Mouse (Mus musculus) adrenal gland, adult 8-10 months (tissue): Measurements from ENCODE around the gene Fasl. TPM values are rescaled to one million over a fixed set of nuclear protein-coding genes. Genes with fewer than 3 reads are reported as not detected.

Experiments used
- DNase-seq: peaks from one replicate; pipeline ENCODE4 v3.0.0; 2022
- total RNA-seq, 4 experiments: library from RNA; stranded (reverse); gene quantifications; 2 replicates each; pipeline ENCODE4 v1.2.4; 2022

Fasl gene
- total RNA-seq, result 1 to 10 TPM in 1 of 4 experiments, under 1 TPM in 1, not detected in 2; 0.35 to 1.4 TPM

GRCm38 (mm10) chr1:161788339-161788738, at the start of gene Fasl:
Fasl (minus strand) TSS chr1:161788495.
- no peak for DNase-seq

- DNase-seq, result no peak
Measured at GRCm38 (mm10) chr1:161826677-161827076, 38.4 kb upstream of the Fasl start.

- no peak for DNase-seq
Measured at GRCm38 (mm10) chr1:161809428-161809827, 21.1 kb upstream of the Fasl start.

DNA sequence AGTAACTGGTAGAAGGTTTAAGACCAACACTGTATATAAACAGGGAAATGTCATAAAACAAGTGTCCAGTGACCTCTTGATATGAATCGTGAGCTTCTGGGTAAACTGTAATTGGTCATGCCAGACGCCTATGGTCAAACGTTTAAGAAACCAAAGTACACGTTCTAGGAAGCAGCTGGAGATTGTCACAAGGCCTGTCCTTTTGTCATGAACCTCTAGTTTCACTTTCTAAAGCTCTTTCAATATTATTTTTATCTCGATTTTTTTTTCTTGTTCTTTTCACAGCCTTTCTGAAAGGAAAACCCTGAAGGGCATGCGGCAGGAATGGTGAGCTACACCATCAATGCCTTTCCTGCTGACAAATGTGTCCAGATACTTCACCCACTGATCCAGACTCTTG, 20.7 kb upstream of the Fasl start:
- DNase-seq, result no peak

GRCm38 (mm10) chr1:161804541-161804971, 16.3 kb upstream of the Fasl start:
- DNase-seq, result peak; percentile 23

DNA sequence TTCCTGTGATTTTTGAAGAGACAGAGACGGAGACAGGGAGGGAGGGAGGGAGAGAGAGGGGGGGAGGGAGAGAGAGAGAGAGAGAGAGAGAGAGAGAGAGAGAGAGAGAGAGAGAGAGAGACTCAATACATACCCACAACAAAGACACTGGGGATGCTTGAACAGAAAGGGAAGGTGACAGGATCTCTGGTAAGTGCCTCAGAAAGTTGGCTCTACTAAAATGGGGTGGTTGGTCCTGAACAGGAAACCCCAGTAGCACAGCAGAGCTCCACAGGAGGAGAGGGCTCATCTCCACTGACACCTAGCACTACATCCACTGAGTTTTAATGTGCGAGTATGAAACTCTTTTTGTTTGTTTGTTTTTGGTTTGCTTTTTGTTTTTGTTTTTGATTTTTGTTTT, 13.0 kb upstream of the Fasl start:
- DNase-seq, result no peak

DNA sequence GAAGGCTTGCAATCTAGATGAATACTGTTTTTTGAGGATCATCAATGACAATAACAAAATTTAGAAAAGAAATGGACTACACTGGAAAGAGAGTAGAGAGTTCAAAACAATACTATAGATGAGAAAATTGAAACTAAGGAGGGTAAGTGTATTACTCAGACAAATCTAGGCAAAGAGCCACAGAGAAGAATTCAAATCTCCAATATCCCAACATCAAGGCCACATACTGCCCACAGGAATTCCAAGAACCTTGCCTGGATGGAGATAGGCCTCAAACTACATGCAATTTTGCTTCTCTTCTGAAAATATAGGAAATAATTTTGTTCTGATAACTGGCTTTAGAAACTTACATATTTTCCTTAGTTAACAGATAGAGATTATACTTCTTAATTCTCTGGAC, 12.0 kb upstream of the Fasl start:
- DNase-seq, result no peak

DNA sequence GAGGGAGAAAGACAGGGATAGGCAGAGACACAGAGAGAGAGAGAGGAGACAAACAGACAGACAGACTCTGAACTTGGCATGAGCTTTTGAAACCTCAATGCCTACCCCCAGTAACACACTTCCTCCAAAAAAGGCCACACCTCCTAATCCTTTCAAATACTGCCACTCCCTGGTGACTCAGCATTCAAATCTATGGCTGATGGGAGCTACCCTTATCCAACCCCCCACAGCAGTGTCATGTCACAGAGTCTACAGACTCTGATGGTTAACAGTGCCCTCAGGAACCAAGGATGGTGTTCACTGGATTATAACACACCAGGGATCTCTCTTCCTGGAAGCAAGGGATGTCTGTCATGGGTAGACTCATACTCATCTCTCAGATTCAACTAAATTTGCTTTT, 11.5 kb upstream of the Fasl start:
- no peak for DNase-seq

DNA sequence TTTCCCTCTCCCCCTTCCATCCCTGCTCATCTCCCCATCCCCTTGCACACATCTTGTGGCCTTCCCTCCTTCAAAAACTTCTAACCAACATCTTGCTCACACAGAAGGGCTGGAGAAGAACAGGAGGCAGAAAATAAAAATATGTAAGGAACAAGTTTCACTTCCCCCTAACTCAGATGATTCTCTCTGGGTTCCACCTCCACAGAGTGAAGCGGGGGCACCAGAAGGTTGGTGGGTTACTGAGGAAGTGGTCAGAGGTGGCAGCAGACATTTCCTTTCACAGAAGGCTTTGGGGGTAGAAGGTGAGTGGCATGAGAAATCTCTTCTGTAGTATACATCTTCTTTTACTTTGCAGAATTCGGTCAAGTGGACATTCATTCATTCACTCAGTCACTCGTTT, 10.6 kb upstream of the Fasl start:
- no peak for DNase-seq

DNA sequence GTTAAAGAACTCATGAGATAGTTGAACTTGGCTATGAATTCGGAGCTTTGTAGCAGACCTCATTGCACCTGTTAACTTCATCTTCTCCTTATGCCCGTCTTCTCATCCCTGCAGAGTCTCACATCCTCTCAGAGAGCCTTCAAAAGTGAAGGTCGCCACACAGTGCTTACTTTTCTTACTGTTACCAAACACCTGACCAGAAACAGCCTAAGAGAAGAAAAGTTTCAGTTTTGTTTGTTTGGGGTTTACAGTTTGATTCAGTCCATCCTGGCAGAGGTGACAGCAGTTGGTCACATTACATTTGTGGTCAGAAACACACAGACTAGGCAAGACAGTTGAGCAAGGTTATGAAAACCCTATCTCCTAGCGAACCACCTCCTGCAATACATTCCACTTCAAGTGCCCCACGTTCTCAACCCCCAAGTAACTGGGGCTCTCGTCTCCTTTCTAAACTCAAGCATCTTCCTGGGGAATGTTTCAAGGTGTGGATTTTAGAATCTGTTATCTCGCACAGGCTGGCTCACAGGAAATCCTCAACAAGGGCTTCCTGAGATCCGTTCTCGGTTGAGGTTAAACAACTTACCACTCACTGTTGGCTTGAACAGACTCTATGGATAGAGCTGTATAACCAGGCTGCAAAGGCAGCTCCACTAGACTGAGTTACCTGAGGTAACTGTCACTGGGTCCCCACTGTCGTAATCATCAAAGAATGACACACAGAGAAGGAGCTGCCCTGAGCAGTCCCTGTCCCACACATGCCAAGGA, 6.3 kb upstream of the Fasl start:
- no peak for DNase-seq

- DNase-seq, result no peak
Measured at GRCm38 (mm10) chr1:161793321-161793720, 5.0 kb upstream of the Fasl start.

GRCm38 (mm10) chr1:161792687-161792969, 4.3 kb upstream of the Fasl start:
- DNase-seq, result no peak

GRCm38 (mm10) chr1:161791854-161792686, 3.8 kb upstream of the Fasl start:
- DNase-seq, result no peak

DNA sequence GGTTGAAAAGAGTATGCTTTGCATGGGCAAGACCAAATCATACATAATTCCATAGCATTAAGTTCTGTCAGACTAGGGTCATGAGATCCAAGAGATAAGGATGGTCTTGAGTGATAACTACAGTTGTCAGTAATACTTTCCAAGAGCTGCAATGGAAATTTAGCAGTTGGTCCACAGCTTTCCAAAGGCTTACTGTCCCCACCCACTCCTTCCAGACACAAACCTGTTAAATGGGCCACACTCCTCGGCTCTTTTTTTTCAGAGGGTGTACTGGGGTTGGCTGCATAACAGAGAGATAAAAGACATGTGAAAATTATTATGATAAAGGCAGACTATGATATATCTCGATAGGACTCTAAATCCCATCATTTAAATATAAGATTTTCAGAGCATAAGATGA, 5.6 kb downstream of the Fasl start:
- no peak for DNase-seq

GRCm38 (mm10) chr1:161781594-161781993, 6.7 kb downstream of the Fasl start:
- no peak for DNase-seq

DNA sequence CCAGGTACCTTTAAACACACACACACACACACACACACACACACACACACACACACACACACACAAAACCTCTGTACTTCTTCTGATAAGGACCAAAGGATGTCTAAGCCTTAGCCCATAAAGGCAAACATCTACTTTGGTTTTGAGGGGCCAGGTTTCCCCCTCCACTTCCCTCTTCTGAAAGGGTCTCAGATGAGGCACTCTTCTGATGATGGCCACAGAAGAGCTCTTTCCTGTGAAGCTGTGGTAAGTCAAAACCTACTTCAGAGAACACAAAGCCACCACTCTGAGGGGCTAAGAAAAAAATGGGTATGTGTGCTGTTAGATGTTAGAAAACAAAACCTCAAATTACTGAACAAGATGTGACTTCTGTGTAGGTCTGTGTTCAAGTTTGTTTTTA, 9.2 kb downstream of the Fasl start:
- DNase-seq, result no peak

- DNase-seq, result no peak
Measured at GRCm38 (mm10) chr1:161775151-161775550, 13.1 kb downstream of the Fasl start.

DNA sequence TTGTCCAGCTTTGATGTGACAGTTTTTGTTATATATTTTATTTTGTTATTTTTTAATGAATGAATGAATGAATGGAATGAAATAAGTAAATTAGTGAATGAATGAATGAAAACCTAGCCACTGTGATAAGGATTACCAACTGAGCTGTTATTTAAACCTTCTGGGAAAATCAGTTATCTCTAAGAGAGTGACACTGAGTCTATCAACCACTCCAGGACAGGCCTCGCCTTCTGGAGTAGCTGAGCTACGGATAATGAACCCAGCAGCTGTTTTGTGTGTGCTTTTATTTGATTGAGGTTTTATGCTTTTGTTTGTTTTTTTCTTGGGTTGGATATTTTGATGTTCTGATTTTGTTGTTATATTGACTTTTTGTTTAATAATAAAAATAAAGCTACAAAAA, 17.0 kb downstream of the Fasl start:
- DNase-seq, result no peak

- DNase-seq, result no peak
Measured at GRCm38 (mm10) chr1:161769329-161769728, 19.0 kb downstream of the Fasl start.

DNA sequence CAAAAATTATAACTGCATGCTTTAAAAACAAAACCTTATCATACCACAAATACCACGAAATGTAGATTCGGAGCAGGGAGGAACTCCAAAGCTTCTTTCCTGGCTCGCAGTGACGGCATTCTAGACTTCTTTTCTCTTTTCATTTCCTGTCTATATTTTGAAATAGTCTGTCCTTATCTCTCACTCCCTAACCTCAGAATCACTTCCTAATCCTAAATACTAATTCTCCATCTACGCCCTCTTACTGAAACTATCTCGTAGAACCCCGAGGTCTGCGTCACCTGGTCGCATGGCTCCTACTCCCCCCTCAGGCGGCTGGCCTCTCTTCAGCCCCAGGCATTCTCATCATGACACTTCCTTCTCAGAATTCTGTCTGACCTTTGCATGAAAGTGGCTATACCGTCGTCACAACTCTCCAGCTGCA, 21.2 kb downstream of the Fasl start:
- DNase-seq, result no peak

- no peak for DNase-seq
Measured at GRCm38 (mm10) chr1:161766656-161767055, 21.6 kb downstream of the Fasl start.

- DNase-seq, result no peak
Measured at GRCm38 (mm10) chr1:161765932-161766331, 22.4 kb downstream of the Fasl start.

DNA sequence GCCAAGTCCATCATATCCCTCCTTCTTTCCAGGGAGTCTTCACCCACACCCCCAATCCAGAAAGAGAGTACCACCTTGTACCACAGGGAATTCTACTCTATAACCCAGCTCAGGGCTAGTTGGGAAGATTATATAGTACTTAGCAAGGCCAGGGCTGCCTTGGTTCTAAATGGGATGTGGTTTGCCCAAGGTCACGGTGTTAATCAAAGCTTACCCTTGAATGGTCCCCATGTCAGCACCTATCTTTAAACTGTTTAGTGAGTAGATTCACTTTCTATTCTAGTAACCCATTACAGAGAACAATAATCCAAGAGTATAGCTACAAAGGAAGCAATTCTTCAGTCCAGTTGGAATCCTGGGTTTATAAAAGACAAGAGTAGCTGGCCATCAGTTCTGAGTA, 23.3 kb downstream of the Fasl start:
- DNase-seq, result no peak

DNA sequence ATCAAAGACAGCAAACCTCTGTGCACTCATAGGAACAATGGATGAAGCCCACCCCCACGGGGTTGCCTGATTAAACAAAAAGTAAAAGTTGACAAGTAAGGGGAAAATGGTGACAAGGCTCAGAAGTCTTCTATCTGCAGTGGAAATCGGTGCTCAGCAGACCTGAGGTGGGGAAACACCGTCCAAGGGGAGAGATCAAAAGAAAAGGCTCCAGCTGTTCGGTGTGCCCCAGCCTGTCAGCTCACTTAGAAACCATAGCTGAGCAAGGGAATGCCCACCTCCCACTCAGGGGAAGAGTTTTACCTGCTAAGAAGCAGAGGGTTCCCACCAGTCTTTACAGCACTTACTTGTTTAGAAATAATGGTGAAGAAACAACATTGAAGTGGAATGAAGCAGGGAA, 26.7 kb downstream of the Fasl start:
- no peak for DNase-seq
